Mouse (Mus musculus) heart, embryonic 12.5 days (tissue): ENCODE results near the gene Olfr1309. TPM values are rescaled to one million over a fixed set of nuclear protein-coding genes. Genes with fewer than 3 reads are reported as not detected.
"Not testable (repeated sequence)": the region's sequence is repeated elsewhere in the genome, so short reads cannot be mapped to it uniquely, and the experiment has no call there.

Experiments used
- ATAC-seq: fragments of 200-750 bp; cut with Nextera tagmentation; 2 replicates; pipeline ENCODE4 v1.8.0; 2017; ENCODE audit warnings: moderate TSS enrichment, moderate library complexity; ENCODE audit not compliant: insufficient number of reproducible peaks, low FRiP score
- H3K27ac ChIP-seq: fragments of 300-500 bp; sonication (generic); 2 replicates; pipeline ENCODE4 v1.5.1; 2016; ENCODE audit warnings: mild to moderate bottlenecking, moderate library complexity; ENCODE audit not compliant: poor library complexity, severe bottlenecking
- H3K27me3 ChIP-seq: fragments of 300-500 bp; sonication (generic); replicated peaks from 2 replicates; pipeline ENCODE4 v1.6.1; 2016; ENCODE audit warnings: mild to moderate bottlenecking, moderate library complexity
- H3K36me3 ChIP-seq: fragments of 300-500 bp; sonication (generic); 2 replicates; pipeline ENCODE4 v1.6.1; 2016; ENCODE audit warnings: mild to moderate bottlenecking, moderate library complexity
- H3K4me1 ChIP-seq: fragments of 300-500 bp; sonication (generic); replicated peaks from 2 replicates; pipeline ENCODE4 v1.6.1; 2016; ENCODE audit warnings: mild to moderate bottlenecking
- H3K4me2 ChIP-seq: fragments of 300-500 bp; sonication (generic); 2 replicates; pipeline ENCODE4 v1.6.1; 2016; ENCODE audit warnings: mild to moderate bottlenecking, moderate library complexity
- H3K4me3 ChIP-seq: fragments of 300-500 bp; sonication (generic); 2 replicates; pipeline ENCODE4 v1.5.1; 2016; ENCODE audit warnings: mild to moderate bottlenecking
- H3K9ac ChIP-seq: fragments of 300-500 bp; sonication (generic); 2 replicates; pipeline ENCODE4 v1.6.1; 2016; ENCODE audit warnings: mild to moderate bottlenecking, moderate library complexity
- H3K9me3 ChIP-seq: fragments of 300-500 bp; sonication (generic); replicated peaks from 2 replicates; pipeline ENCODE4 v1.6.1; 2016; ENCODE audit warnings: mild to moderate bottlenecking, moderate library complexity
- WGBS: fragments of 180-500 bp; shearing (Covaris S2); methylation state at CpG from one replicate; pipeline ENCODE4 v1.1.7; 2016; 5-methylcytosine and 5-hydroxymethylcytosine counted together
- polyA plus RNA-seq: library from polyadenylated mRNA; unstranded; fragments of >200 nt; fragmentation: Nextera tagmentation; extraction: Ambion mirVana; gene quantifications from 2 replicates; pipeline ENCODE4 v1.2.1, GENCODE M21; 2016

Gene Olfr1309
- polyA plus RNA-seq, result not detected in 2 replicates

GRCm38 (mm10) chr2:111990181-111990580 is at the start of gene Olfr1309:
TSS of gene Olfr1309 (minus strand) at chr2:111990281.
- 0 out of 2 replicates have a peak, but pooled peaks cover 5% of the 10 kb centered on the region for H3K9me3 ChIP-seq
- no peaks in the 10 kb centered on the region for H3K36me3 ChIP-seq
- H3K9ac ChIP-seq, result no peak within 1 kb of the TSS
- no peak within 1 kb of the TSS for H3K4me3 ChIP-seq
- no peak for ATAC-seq
- no peak within 1 kb of the TSS for H3K27ac ChIP-seq
- WGBS, result 56% methylated on average over 1 of the region's 1 CpGs
- H3K4me2 ChIP-seq, result no peak within 1 kb of the TSS
- no peaks in the 10 kb centered on the region for H3K4me1 ChIP-seq
- no peaks in the 10 kb centered on the region for H3K27me3 ChIP-seq

DNA sequence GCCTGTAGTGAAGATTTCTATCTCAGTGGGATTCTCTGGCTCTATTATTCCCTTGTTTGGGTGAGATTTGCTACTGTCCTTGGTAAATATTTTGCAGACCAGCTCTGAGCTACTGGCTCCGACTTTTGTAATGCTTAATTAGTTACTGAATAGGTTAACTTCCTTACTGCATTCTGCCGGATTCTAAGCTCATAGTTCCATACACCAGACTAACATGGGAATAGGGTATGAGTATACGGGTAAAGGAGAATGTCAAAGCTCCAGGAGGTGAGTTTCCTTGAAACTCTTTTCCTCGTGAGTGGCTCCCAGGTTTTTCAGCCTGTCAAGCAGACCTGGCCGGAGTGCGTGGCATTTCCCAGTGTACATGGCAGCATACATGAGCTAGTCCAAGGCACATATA is 36.9 kb upstream of the Olfr1309 start:
- H3K36me3 ChIP-seq, H3K27me3 ChIP-seq, H3K4me1 ChIP-seq, H3K4me3 ChIP-seq, H3K9ac ChIP-seq, ATAC-seq, H3K9me3 ChIP-seq, H3K27ac ChIP-seq, H3K4me2 ChIP-seq: not testable (repeated sequence)
- 37% methylated on average over 6 of the region's 6 CpGs for WGBS

DNA sequence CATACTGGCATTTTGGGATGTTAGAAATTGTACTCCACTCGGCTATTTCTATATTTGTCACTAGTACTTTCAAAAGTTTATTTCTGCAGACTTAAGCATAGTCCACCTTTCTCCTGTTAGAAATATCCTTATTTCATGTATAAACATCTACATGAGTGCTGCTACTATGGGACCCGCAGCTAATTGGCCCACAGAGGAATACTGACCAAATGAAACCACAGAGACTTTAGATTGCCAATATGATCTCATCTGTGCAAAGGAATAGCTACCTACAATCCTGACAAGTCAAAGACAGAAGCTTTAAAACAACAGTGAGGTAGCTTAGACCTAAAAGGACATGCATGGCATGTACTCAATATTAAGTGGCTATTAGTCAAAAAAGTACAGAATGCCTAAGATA is 34.2 kb upstream of the Olfr1309 start, which contains the start of gene Olfr1311:
Gene Olfr1311 (minus strand): TSS at position 101 of the 400 bp plus-strand sequence.
- no peak within 1 kb of the TSS for H3K9ac ChIP-seq
- H3K4me3 ChIP-seq, result no peak within 1 kb of the TSS
- H3K4me1 ChIP-seq, result no peaks in the 10 kb centered on the region
- H3K9me3 ChIP-seq, result no peaks in the 10 kb centered on the region
- H3K36me3 ChIP-seq, result no peaks in the 10 kb centered on the region
- no peaks in the 10 kb centered on the region for H3K27me3 ChIP-seq
- ATAC-seq, result no peak
- no peak within 1 kb of the TSS for H3K27ac ChIP-seq
- WGBS, result 80% methylated on average over 2 of the region's 2 CpGs
- no peak within 1 kb of the TSS for H3K4me2 ChIP-seq

- ATAC-seq, result no peak
- H3K9me3 ChIP-seq, result no peaks in the 10 kb centered on the region
- no peaks in the 10 kb centered on the region for H3K36me3 ChIP-seq
- no peak overlapping the region for H3K9ac ChIP-seq
- WGBS, result 79% methylated on average over 3 of the region's 3 CpGs
- no peak overlapping the region for H3K4me3 ChIP-seq
- no peak overlapping the region for H3K27ac ChIP-seq
- no peaks in the 10 kb centered on the region for H3K4me1 ChIP-seq
- no peaks in the 10 kb centered on the region for H3K27me3 ChIP-seq
- H3K4me2 ChIP-seq, result no peak overlapping the region
Measured at GRCm38 (mm10) chr2:112014900-112015299, 24.8 kb upstream of the Olfr1309 start.

- Histone ChIP-seq H3K9ac (no peak within 1 kb of the TSS), H3K36me3 (no peaks in the 10 kb centered on the region), H3K4me3 (no peak within 1 kb of the TSS), H3K9me3 (no peaks in the 10 kb centered on the region), H3K4me1 (no peaks in the 10 kb centered on the region), H3K4me2 (no peak within 1 kb of the TSS), H3K27me3 (no peaks in the 10 kb centered on the region), H3K27ac (no peak within 1 kb of the TSS)
- no peak for ATAC-seq
Measured at GRCm38 (mm10) chr2:112012608-112013007, 22.5 kb upstream of the Olfr1309 start, which contains the start of gene Olfr1310. TSS of gene Olfr1310 (minus strand) at chr2:112012708.

DNA sequence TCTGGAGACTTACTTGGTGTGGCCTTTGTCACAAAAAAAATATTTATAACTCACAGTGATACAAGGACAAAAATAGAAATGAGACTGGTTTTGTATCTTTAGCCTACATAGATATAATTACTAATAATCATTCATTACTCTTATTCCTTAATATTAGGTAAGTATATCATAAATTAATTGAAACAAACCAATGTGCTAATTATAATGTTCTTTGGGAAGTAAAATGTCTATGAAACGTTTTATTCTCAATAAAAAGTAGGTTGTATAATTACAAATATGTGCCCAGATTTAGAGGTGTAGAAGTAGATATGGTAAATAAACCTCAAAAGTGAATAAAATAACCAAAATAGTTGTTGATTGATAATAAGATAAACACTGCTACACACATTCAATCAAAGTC is 25.2 kb downstream of the Olfr1309 start, which contains the start of gene Olfr1308:
Gene Olfr1308 (minus strand): TSS at position 101 of the 400 bp plus-strand sequence.
- Histone ChIP-seq H3K4me2 (no peak within 1 kb of the TSS), H3K27me3 (no peaks in the 10 kb centered on the region), H3K4me1 (no peaks in the 10 kb centered on the region), H3K4me3 (no peak within 1 kb of the TSS), H3K9ac (no peak within 1 kb of the TSS), H3K9me3 (no peaks in the 10 kb centered on the region), H3K27ac (no peak within 1 kb of the TSS), H3K36me3 (no peaks in the 10 kb centered on the region)
- WGBS, result 44% methylated on average over 1 of the region's 1 CpGs
- no peak for ATAC-seq

DNA sequence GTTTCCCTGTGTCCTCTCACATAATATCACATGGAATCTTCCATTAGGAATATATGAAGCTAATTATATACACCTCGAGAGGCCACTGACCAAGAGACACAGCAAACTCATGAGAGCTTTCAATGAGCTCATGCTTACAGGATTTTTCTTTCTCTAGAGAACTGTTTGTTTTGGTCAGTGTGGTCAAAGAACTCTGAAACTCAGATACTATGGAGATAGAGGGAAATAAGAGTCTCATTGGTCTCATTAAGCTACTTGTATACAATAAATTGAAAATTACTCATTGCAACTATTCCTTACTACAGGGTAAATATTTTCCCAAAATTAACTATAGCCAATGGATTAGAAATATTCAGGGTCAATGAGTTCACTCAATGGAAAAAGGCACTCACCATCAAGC is 40.7 kb downstream of the Olfr1309 start, which contains the start of gene Olfr1307:
Gene Olfr1307 (minus strand): TSS at position 101 of the 400 bp plus-strand sequence.
- WGBS, result 62% methylated on average over 1 of the region's 1 CpGs
- ATAC-seq, result no peak
- Histone ChIP-seq H3K36me3 (no peaks in the 10 kb centered on the region), H3K4me3 (no peak within 1 kb of the TSS), H3K27ac (no peak within 1 kb of the TSS), H3K4me2 (no peak within 1 kb of the TSS), H3K4me1 (no peaks in the 10 kb centered on the region), H3K9ac (no peak within 1 kb of the TSS), H3K9me3 (no peaks in the 10 kb centered on the region), H3K27me3 (no peaks in the 10 kb centered on the region)

Other genes starting within 250 kb of the Olfr1309 start
- gene Olfr1301, start 239.3 kb downstream of the Olfr1309 start, polyA plus RNA-seq, result not detected in 2 replicates
- gene Olfr1302, start 212.9 kb downstream of the Olfr1309 start, polyA plus RNA-seq, result not detected in 2 replicates
- gene Olfr1303, start 169.9 kb downstream of the Olfr1309 start, polyA plus RNA-seq, result not detected in 2 replicates
- gene Olfr1305, start 113.1 kb downstream of the Olfr1309 start, polyA plus RNA-seq, result not detected in 2 replicates
- not detected in 2 replicates for gene Olfr1306, start 74.0 kb downstream of the Olfr1309 start, polyA plus RNA-seq
- gene Olfr1307, start 40.8 kb downstream of the Olfr1309 start, polyA plus RNA-seq, result 0.01 TPM in 1 of 2 replicates, not detected in the other
- gene Olfr1308, start 25.3 kb downstream of the Olfr1309 start, polyA plus RNA-seq, result not detected in 2 replicates
- gene Olfr1310, start 22.4 kb upstream of the Olfr1309 start, polyA plus RNA-seq, result not detected in 2 replicates
- not detected in 2 replicates for gene Olfr1311, start 34.1 kb upstream of the Olfr1309 start, polyA plus RNA-seq
- gene Olfr1312, start 60.0 kb upstream of the Olfr1309 start, polyA plus RNA-seq, result not detected in 2 replicates
- not detected in 2 replicates for gene Olfr1313, start 87.6 kb upstream of the Olfr1309 start, polyA plus RNA-seq
- not detected in 2 replicates for gene Olfr1314, start 106.5 kb upstream of the Olfr1309 start, polyA plus RNA-seq
- not detected in 2 replicates for gene Olfr1315-ps1, start 125.2 kb upstream of the Olfr1309 start, polyA plus RNA-seq
- gene Olfr1316, start 144.7 kb upstream of the Olfr1309 start, polyA plus RNA-seq, result not detected in 2 replicates
- not detected in 2 replicates for gene Olfr1317, start 150.0 kb upstream of the Olfr1309 start, polyA plus RNA-seq
- not detected in 2 replicates for gene Olfr1318, start 163.9 kb upstream of the Olfr1309 start, polyA plus RNA-seq
- 18.4 and 18.6 TPM in 2 replicates for gene Lpcat4, start 249.2 kb upstream of the Olfr1309 start, polyA plus RNA-seq